Mouse (Mus musculus) neural tube, embryonic 11.5 days (tissue): ENCODE measurements around the gene Agap1. TPM values are rescaled to one million over a fixed set of nuclear protein-coding genes. Genes with fewer than 3 reads are reported as not detected.

ENCODE experiments used
- ATAC-seq: fragments of 200-750 bp; cut with Nextera tagmentation; 2 replicates; pipeline ENCODE4 v1.8.0; 2017; ENCODE audit warnings: moderate number of reproducible peaks, mild to moderate bottlenecking, moderate TSS enrichment, moderate library complexity; ENCODE audit not compliant: insufficient read depth, low FRiP score, low TSS enrichment
- DNase-seq: peaks from one replicate; pipeline ENCODE4 v3.0.0-alpha.2; 2015; ENCODE audit warnings: low spot score
- H3K27ac ChIP-seq: fragments of 300-500 bp; sonication (generic); 2 replicates; pipeline ENCODE4 v1.5.1; 2014; ENCODE audit warnings: low read depth, mild to moderate bottlenecking, low read length
- H3K27me3 ChIP-seq: fragments of 300-500 bp; sonication (generic); 2 replicates; pipeline ENCODE4 v1.6.1; 2014; ENCODE audit warnings: mild to moderate bottlenecking, low read length, mixed read lengths; ENCODE audit not compliant: control insufficient read depth, insufficient read depth
- H3K36me3 ChIP-seq: fragments of 300-500 bp; sonication (generic); 2 replicates; pipeline ENCODE4 v1.6.1; 2014; ENCODE audit warnings: mild to moderate bottlenecking, low read length, moderate library complexity, mixed read lengths; ENCODE audit not compliant: control insufficient read depth, insufficient read depth
- H3K4me1 ChIP-seq: fragments of 300-500 bp; sonication (generic); 2 replicates; pipeline ENCODE4 v1.6.1; 2014; ENCODE audit warnings: low read length, mixed read lengths; ENCODE audit not compliant: control insufficient read depth, insufficient read depth
- H3K4me2 ChIP-seq: fragments of 300-500 bp; sonication (generic); 2 replicates; pipeline ENCODE4 v1.6.1; 2014; ENCODE audit warnings: low read depth, mild to moderate bottlenecking, moderate library complexity
- H3K4me3 ChIP-seq: fragments of 300-500 bp; sonication (generic); 2 replicates; pipeline ENCODE4 v1.5.1; 2014; ENCODE audit warnings: low read depth, low read length
- H3K9ac ChIP-seq: fragments of 300-500 bp; sonication (generic); 2 replicates; pipeline ENCODE4 v1.6.1; 2014; ENCODE audit warnings: mild to moderate bottlenecking, low read length
- H3K9me3 ChIP-seq: fragments of 300-500 bp; sonication (generic); 2 replicates; pipeline ENCODE4 v1.6.1; 2016; ENCODE audit warnings: low read length; ENCODE audit not compliant: control insufficient read depth
- WGBS: fragments of 180-500 bp; shearing (Covaris S2); extraction: QIAGEN DNeasy Blood & Tissue Kit; methylation state at CpG from one replicate; pipeline ENCODE4 v1.1.7; 2014; 5-methylcytosine and 5-hydroxymethylcytosine counted together
- polyA plus RNA-seq: library from polyadenylated mRNA; unstranded; fragments of >200 nt; fragmentation: Nextera tagmentation; extraction: Ambion mirVana; gene quantifications from 2 replicates; pipeline ENCODE4 v1.2.1, GENCODE M21; 2014

Agap1 gene
- polyA plus RNA-seq, result 31.1 and 34.1 TPM in 2 replicates

- H3K4me1 ChIP-seq, result peaks cover 17% of the 10 kb centered on the region
- H3K4me2 ChIP-seq, result peak within 1 kb of the TSS; percentile 95
- peak within 1 kb of the TSS; percentile 77 for H3K4me3 ChIP-seq
- H3K27ac ChIP-seq, result peak within 1 kb of the TSS; percentile 70; the same call in 1 of the 2 replicates
- under 1% methylated on average over 60 of the region's 118 CpGs for WGBS
- DNase-seq (peak; percentile 96), ATAC-seq (peak; percentile 92)
- H3K9me3 ChIP-seq, result peaks cover 4% of the 10 kb centered on the region; the same call in 1 of the 2 replicates
- H3K36me3 ChIP-seq, result peaks cover 3% of the 10 kb centered on the region; the same call in 1 of the 2 replicates
- peak within 1 kb of the TSS; percentile 86 for H3K9ac ChIP-seq
- H3K27me3 ChIP-seq, result no peaks in the 10 kb centered on the region
Observed at GRCm38 (mm10) chr1:89454196-89455123, at the start of gene Agap1. Gene Agap1, plus strand, starts transcription at chr1:89454806.

DNA sequence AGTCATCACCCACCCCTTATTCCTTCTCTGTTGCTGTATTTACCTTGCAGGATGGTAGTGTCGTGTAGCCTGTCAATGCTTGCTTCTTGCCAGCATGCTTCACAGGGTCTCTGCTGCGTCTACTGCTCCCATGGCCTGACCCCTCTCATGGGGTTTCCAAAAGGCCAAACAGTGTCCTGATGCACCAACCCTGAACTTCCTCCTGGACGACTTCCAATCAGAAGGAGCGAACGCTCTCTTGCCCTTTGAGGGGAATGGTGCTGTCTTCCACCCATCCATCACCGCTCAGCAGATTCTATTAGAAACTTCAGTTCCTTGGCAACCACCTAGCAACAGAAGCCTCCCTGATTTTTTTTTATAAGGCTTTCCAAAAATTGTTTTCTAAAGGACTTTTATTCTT is 48.6 kb upstream of the Agap1 start:
- Histone ChIP-seq H3K9ac (no peak overlapping the region), H3K27ac (no peak overlapping the region), H3K27me3 (no peaks in the 10 kb centered on the region), H3K4me3 (no peak overlapping the region), H3K4me2 (no peak overlapping the region), H3K36me3 (no peaks in the 10 kb centered on the region), H3K9me3 (no peaks in the 10 kb centered on the region), H3K4me1 (peaks cover under 1% of the 10 kb centered on the region; the same call in 1 of the 2 replicates)
- DNase-seq (no peak), ATAC-seq (no peak)
- WGBS, result 48% methylated on average over 6 of the region's 6 CpGs

DNA sequence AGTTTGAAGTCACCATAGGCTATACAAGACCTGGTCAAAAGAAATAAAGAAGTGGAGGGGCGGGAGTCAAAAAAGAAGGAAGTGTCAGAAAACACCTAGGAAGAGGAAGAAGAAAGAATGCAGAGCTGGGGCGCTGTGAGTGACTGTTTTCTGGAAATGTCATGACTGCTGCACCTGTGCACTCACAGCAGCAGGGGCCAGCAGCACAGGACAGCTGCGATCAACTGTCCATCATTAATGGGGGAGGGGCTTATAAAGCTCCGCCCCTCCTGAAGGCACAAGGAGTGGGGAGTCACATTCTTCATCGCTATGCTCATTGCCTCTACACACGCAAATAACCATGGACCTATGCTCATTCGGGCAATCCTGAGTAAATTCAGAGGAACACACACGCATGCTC is 46.6 kb upstream of the Agap1 start:
- Histone ChIP-seq H3K27ac (no peak overlapping the region), H3K4me1 (no peaks in the 10 kb centered on the region), H3K9ac (no peak overlapping the region), H3K27me3 (no peaks in the 10 kb centered on the region), H3K4me3 (no peak overlapping the region), H3K9me3 (no peaks in the 10 kb centered on the region), H3K4me2 (no peak overlapping the region), H3K36me3 (no peaks in the 10 kb centered on the region)
- ATAC-seq, result no peak
- DNase-seq, result no peak
- 87% methylated on average over 8 of the region's 8 CpGs for WGBS

GRCm38 (mm10) chr1:89413122-89413521 is 41.5 kb upstream of the Agap1 start:
- H3K4me3 ChIP-seq, result no peak overlapping the region
- DNase-seq (no peak), ATAC-seq (no peak)
- no peak overlapping the region for H3K9ac ChIP-seq
- peaks cover 3% of the 10 kb centered on the region; the same call in 1 of the 2 replicates for H3K4me1 ChIP-seq
- no peaks in the 10 kb centered on the region for H3K27me3 ChIP-seq
- H3K36me3 ChIP-seq, result no peaks in the 10 kb centered on the region
- no peak overlapping the region for H3K4me2 ChIP-seq
- H3K9me3 ChIP-seq, result no peaks in the 10 kb centered on the region
- 75% methylated on average over 2 of the region's 2 CpGs for WGBS
- H3K27ac ChIP-seq, result no peak overlapping the region

DNA sequence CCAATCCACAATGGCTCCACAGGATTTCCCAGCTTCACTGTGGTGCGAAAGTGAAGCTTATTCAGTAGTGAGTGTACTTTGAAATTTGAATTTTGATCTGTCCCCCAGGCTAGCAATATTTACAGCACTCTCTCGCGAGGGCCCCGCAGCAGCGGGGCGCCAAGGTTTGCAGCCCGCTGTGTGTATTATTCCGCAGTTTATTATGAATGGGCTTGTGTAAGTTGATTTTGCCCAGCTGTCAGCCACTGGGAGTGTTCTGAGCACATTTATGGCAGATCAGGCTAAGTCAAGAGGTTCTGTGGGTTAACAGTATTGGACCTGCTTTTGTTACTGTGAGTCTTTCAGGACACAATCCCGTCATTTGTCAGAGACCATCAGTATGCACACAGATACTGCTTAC is 40.0 kb upstream of the Agap1 start:
- Histone ChIP-seq H3K27ac (no peak overlapping the region), H3K9ac (no peak overlapping the region), H3K4me3 (no peak overlapping the region), H3K9me3 (no peaks in the 10 kb centered on the region), H3K36me3 (no peaks in the 10 kb centered on the region), H3K27me3 (no peaks in the 10 kb centered on the region), H3K4me1 (peaks cover 3% of the 10 kb centered on the region; the same call in 1 of the 2 replicates), H3K4me2 (no peak overlapping the region)
- DNase-seq (no peak), ATAC-seq (no peak)
- WGBS, result 70% methylated on average over 9 of the region's 9 CpGs

- H3K9ac ChIP-seq, result no peak overlapping the region
- 38% methylated on average over 5 of the region's 5 CpGs for WGBS
- H3K4me2 ChIP-seq, result no peak overlapping the region
- no peak for DNase-seq
- H3K9me3 ChIP-seq, result no peaks in the 10 kb centered on the region
- no peak overlapping the region for H3K27ac ChIP-seq
- peaks cover 3% of the 10 kb centered on the region; the same call in 1 of the 2 replicates for H3K4me1 ChIP-seq
- no peaks in the 10 kb centered on the region for H3K27me3 ChIP-seq
- no peak for ATAC-seq
- H3K4me3 ChIP-seq, result no peak overlapping the region
- no peaks in the 10 kb centered on the region for H3K36me3 ChIP-seq
Observed at GRCm38 (mm10) chr1:89416929-89417328, 37.7 kb upstream of the Agap1 start.

DNA sequence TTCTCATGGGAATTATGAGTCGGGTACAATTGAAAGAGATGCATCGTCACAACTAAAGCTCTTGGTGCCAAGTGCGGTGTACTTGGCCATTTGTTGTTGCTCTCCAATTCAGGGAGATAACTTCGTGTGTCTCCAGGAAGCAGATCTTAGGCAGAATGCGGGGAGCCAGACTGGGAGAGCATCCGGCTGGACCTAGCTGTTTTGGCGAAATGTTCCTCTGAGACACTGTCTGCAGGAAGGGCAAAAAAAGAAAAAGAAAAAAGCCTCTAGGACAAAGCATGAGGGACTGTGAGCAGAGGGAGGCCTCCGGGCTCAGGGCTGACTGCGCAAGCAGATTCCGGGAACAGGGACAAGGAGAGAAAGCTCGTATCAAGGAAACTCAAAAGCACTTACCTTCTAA is 34.0 kb upstream of the Agap1 start:
- no peaks in the 10 kb centered on the region for H3K27me3 ChIP-seq
- no peaks in the 10 kb centered on the region for H3K36me3 ChIP-seq
- H3K27ac ChIP-seq, result no peak overlapping the region
- H3K4me1 ChIP-seq, result no peaks in the 10 kb centered on the region
- no peak overlapping the region for H3K9ac ChIP-seq
- DNase-seq, result no peak
- no peak for ATAC-seq
- no peak overlapping the region for H3K4me3 ChIP-seq
- WGBS, result 77% methylated on average over 11 of the region's 11 CpGs
- H3K4me2 ChIP-seq, result no peak overlapping the region
- no peaks in the 10 kb centered on the region for H3K9me3 ChIP-seq

- DNase-seq (no peak), ATAC-seq (no peak)
- Histone ChIP-seq H3K9ac (no peak overlapping the region), H3K4me1 (no peaks in the 10 kb centered on the region), H3K27ac (no peak overlapping the region), H3K9me3 (no peaks in the 10 kb centered on the region), H3K4me2 (no peak overlapping the region), H3K36me3 (no peaks in the 10 kb centered on the region), H3K4me3 (no peak overlapping the region), H3K27me3 (no peaks in the 10 kb centered on the region)
- WGBS, result 95% methylated on average over 4 of the region's 4 CpGs
Observed at GRCm38 (mm10) chr1:89421401-89421800, 33.2 kb upstream of the Agap1 start.

- Histone ChIP-seq H3K27me3 (no peaks in the 10 kb centered on the region), H3K4me2 (no peak overlapping the region), H3K9ac (no peak overlapping the region), H3K27ac (no peak overlapping the region), H3K4me1 (no peaks in the 10 kb centered on the region), H3K4me3 (no peak overlapping the region), H3K9me3 (no peaks in the 10 kb centered on the region), H3K36me3 (no peaks in the 10 kb centered on the region)
- WGBS, result 79% methylated on average over 6 of the region's 6 CpGs
- ATAC-seq, result no peak
- no peak for DNase-seq
Observed at GRCm38 (mm10) chr1:89424563-89424962, 30.0 kb upstream of the Agap1 start.
